Mouse (Mus musculus): ENCODE measurements at regions not wholly inside any gene's neighbourhood (a gene's known extent, or its start where the extent isn't known, plus 50 kb on each side); places are given as distances from the start of the nearest gene placed in this dataset.
"Not testable (repeated sequence)": the region's sequence is repeated elsewhere in the genome, so short reads cannot be mapped to it uniquely, and the experiment has no call there.

DNA sequence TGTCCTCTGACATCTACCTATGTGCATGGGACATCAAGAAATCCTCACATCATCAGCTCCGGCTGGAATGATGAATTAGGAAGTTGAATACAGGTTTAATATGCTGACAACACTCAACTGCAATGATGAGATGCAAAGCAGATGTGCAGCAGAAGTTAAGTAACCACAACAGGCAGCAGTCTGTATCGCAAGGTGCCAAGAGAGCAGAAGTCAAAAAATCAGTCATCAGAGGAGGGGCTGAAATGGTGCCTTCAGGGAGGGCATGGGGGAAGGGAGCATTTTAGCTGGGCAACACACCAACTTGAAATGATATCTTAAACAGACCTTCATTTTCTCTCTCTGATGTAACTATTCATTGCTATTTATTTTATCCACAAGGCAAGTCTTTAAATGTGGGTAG, 152.3 kb upstream of the Fundc1 start:
- Histone ChIP-seq H3K4me3 (ENCODE audit: low read depth, low read length) (no peak overlapping the region), H3K9me3 (replicated peaks; ENCODE audit: control insufficient read depth, low read length, poor library complexity, severe bottlenecking) (no peaks in the 10 kb centered on the region), H3K4me1 (ENCODE audit: control insufficient read depth, insufficient read depth, low read length) (no peaks in the 10 kb centered on the region), H3K36me3 (ENCODE audit: control insufficient read depth, insufficient read depth, low read length) (no peaks in the 10 kb centered on the region), H3K27ac (ENCODE audit: low read length) (no peak overlapping the region), H3K27me3 (ENCODE audit: control insufficient read depth, insufficient read depth, low read depth, low read length) (no peaks in the 10 kb centered on the region), H3K4me2 (ENCODE audit: low read length) (no peak overlapping the region), H3K9ac (ENCODE audit: low read depth, low read length) (no peak overlapping the region)
- 78% methylated on average over 2 of the region's 2 CpGs for WGBS
- no peak for ATAC-seq

DNA sequence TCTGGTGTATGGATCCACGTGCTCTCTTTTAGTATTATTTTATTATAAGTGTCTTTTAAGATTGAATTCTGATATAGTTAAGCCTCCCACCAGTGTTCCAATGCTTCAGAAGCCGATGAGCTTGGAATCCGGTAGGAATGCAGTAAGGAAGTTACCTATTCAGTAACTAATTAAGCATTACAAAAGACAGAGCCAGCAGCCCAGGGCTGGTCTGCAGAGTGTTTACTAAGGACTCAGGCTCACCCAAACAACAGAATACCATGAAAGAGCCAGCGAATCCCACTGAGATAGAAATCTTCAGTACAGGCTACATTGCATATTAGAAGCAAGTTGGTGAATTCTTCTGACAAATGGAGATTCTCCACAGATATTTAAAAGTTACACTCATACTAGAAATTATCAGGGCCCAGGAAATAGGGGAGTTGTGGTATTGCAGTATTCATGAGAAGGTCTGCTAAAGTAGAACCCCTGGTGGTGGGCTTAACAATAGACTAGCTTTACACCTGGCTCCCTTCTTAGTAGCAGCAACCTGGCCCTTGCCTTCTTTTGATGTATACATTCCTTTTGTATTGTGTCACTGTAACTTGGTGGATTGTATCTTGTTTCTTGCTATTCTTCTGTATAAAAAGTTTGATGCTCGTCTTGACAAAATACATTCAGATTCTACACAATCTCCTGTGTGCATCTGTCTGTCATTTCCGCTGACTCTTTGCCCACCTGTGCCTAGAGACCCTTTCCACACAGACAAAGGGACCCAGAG, 149.9 kb upstream of the Fundc1 start:
- H3K4me2 ChIP-seq (ENCODE audit: low read length); H3K9ac ChIP-seq (ENCODE audit: low read depth, low read length); H3K27ac ChIP-seq (ENCODE audit: low read length); ATAC-seq; H3K9me3 ChIP-seq (replicated peaks; ENCODE audit: control insufficient read depth, low read length, poor library complexity, severe bottlenecking); H3K4me1 ChIP-seq (ENCODE audit: control insufficient read depth, insufficient read depth, low read length); H3K36me3 ChIP-seq (ENCODE audit: control insufficient read depth, insufficient read depth, low read length); H3K27me3 ChIP-seq (ENCODE audit: control insufficient read depth, insufficient read depth, low read depth, low read length); H3K4me3 ChIP-seq (ENCODE audit: low read depth, low read length): not testable (repeated sequence)
- 70% methylated on average over 6 of the region's 6 CpGs for WGBS

- no peak overlapping the region for H3K9ac ChIP-seq (ENCODE audit: low read depth, low read length)
- H3K9me3 ChIP-seq (replicated peaks; ENCODE audit: control insufficient read depth, low read length, poor library complexity, severe bottlenecking): no peaks in the 10 kb centered on the region
- no peaks in the 10 kb centered on the region for H3K36me3 ChIP-seq (ENCODE audit: control insufficient read depth, insufficient read depth, low read length)
- no peaks in the 10 kb centered on the region for H3K4me1 ChIP-seq (ENCODE audit: control insufficient read depth, insufficient read depth, low read length)
- no peak overlapping the region for H3K27ac ChIP-seq (ENCODE audit: low read length)
- no peak overlapping the region for H3K4me3 ChIP-seq (ENCODE audit: low read depth, low read length)
- 87% methylated on average over 1 of the region's 1 CpGs for whole genome bisulfite sequencing
- H3K4me2 ChIP-seq (ENCODE audit: low read length): no peak overlapping the region
- H3K27me3 ChIP-seq (ENCODE audit: control insufficient read depth, insufficient read depth, low read depth, low read length): no peaks in the 10 kb centered on the region
- ATAC-seq: no peak
Observed at GRCm38 (mm10) chrX:17714534-17714933, 142.4 kb upstream of the Fundc1 start.

DNA sequence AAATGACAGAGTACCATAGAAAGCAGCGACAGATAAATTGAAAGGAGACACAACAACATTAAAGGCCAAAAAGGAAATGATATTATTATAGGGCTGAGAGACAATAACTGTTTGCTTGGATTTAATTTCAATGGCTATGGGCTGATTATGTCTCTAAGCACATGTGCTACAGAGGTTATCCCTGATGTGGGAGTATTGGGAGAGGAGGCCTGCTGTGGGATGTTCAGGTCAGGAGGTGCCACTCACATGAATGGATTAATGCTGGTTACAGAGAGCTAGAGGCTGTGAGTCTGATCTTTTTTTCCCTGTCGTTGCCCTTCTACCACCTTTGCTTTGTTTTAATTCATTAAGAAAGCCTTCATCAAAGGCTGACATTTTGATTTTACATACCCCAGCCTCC, 140.8 kb upstream of the Fundc1 start:
- no peak for ATAC-seq
- 70% methylated on average over 2 of the region's 2 CpGs for WGBS

DNA sequence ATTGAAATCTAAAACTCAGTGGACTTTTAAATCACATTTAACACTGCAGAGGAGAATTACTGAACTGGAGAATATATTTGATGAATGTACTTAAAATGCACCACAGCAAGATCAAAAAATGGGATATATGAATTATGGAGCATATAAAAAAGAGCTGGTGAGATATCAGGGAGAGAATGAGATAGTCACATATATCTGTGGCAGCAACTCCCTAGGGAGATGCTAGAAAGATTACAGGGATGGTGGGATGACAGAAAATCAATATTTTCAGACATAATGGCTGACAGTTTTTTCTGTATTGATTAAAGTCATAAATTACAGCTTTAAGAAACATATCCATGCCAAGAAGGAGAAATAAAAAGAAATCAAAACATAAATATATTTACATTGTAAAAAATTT, 140.3 kb upstream of the Fundc1 start:
- no peaks in the 10 kb centered on the region for H3K36me3 ChIP-seq (ENCODE audit: control insufficient read depth, insufficient read depth, low read length)
- no peaks in the 10 kb centered on the region for H3K4me1 ChIP-seq (ENCODE audit: control insufficient read depth, insufficient read depth, low read length)
- no peak for ATAC-seq
- no peak overlapping the region for H3K4me2 ChIP-seq (ENCODE audit: low read length)
- no peak overlapping the region for H3K9ac ChIP-seq (ENCODE audit: low read depth, low read length)
- no peak overlapping the region for H3K4me3 ChIP-seq (ENCODE audit: low read depth, low read length)
- no peak overlapping the region for H3K27ac ChIP-seq (ENCODE audit: low read length)
- no peaks in the 10 kb centered on the region for H3K9me3 ChIP-seq (replicated peaks; ENCODE audit: control insufficient read depth, low read length, poor library complexity, severe bottlenecking)
- no peaks in the 10 kb centered on the region for H3K27me3 ChIP-seq (ENCODE audit: control insufficient read depth, insufficient read depth, low read depth, low read length)

More for the DNA sequence above, 140.8 kb upstream of the Fundc1 start:
- H3K9me3 ChIP-seq (replicated peaks; ENCODE audit: control insufficient read depth, low read length, poor library complexity, severe bottlenecking): no peaks in the 10 kb centered on the region
- H3K9ac ChIP-seq (ENCODE audit: low read depth, low read length): no peak overlapping the region
- H3K4me2 ChIP-seq (ENCODE audit: low read length): no peak overlapping the region
- H3K36me3 ChIP-seq (ENCODE audit: control insufficient read depth, insufficient read depth, low read length): no peaks in the 10 kb centered on the region
- no peak overlapping the region for H3K27ac ChIP-seq (ENCODE audit: low read length)
- no peak overlapping the region for H3K4me3 ChIP-seq (ENCODE audit: low read depth, low read length)
- no peaks in the 10 kb centered on the region for H3K4me1 ChIP-seq (ENCODE audit: control insufficient read depth, insufficient read depth, low read length)
- no peaks in the 10 kb centered on the region for H3K27me3 ChIP-seq (ENCODE audit: control insufficient read depth, insufficient read depth, low read depth, low read length)
